Mouse (Mus musculus) olfactory bulb, adult 2 months (tissue): ENCODE data around the gene Tmprss12.

Source experiments
- CTCF ChIP-seq: fragments of 200-500 bp; IDR thresholded peaks from 2 replicates; pipeline ENCODE4 v1.5.1; 2012; ENCODE audit warnings: low read depth, mild to moderate bottlenecking, low read length, moderate library complexity; ENCODE audit not compliant: insufficient read depth
- POLR2A ChIP-seq: fragments of 200-500 bp; IDR thresholded peaks from 2 replicates; pipeline ENCODE4 v1.6.1; 2012; ENCODE audit warnings: mild to moderate bottlenecking, low read depth, low read length, moderate library complexity; ENCODE audit not compliant: insufficient read depth

DNA sequence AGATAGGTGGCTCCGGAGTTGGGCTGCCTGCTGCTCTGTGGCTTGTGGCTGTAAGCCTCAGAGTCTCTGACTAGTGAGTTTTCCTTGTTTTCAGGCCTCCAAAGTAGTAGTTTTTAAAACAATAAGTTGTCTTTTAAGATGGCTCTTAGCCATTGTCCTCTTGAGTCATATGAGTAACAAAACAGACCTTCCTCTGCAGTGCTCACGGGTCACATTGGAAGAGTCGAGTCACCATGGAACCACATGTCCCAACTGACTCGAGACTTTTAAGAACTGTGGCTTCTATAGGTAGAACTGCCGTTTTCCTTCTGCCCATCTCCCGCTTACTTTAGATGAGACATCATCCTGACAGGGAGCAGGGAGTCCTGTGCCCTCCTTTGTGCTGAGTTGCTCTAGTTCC is 43.7 kb upstream of the Tmprss12 start:
- TF ChIP-seq CTCF (no peak), POLR2A (no peak)
